Mouse (Mus musculus): ENCODE results near the gene Faap20. TPM values are rescaled to one million over a fixed set of nuclear protein-coding genes. Genes with fewer than 3 reads are reported as not detected.
"Not testable (repeated sequence)": the region's sequence is repeated elsewhere in the genome, so short reads cannot be mapped to it uniquely, and the experiment has no call there.

The Faap20 gene
- polyA plus RNA-seq, 1 experiment, result 0.51 TPM

DNA sequence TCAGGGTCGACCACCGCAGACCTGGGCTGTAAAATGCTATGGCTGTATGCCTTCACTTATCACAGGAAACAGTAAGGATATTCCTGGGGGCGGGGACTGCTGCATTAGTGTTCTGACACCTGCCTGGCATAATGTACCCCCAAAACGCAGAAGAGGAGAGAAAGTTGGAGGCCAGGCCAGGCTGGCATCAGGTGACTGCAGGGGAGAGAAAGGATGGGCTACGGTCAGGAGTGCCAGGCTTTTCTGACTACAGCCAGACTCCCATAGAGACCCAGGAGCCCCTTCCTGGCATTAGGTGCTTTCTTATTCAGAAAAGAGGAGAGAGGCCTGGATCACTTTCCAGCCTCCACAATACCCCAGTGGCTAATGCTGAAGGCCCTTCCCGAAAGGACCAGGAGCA lies 10.1 kb upstream of the Faap20 start:
- no peak overlapping the region for H3K4me3 ChIP-seq (replicated peaks)
- no peaks in the 10 kb centered on the region for H3K36me3 ChIP-seq (ENCODE audit: control insufficient read depth)
- no peaks in the 10 kb centered on the region for H3K9me3 ChIP-seq (ENCODE audit: control insufficient read depth, low read length)
- H3K27me3 ChIP-seq (ENCODE audit: control insufficient read depth), result no peaks in the 10 kb centered on the region; the same call in 1 of the 2 replicates
- no peaks in the 10 kb centered on the region; the same call in 1 of the 2 replicates for H3K4me1 ChIP-seq (ENCODE audit: control insufficient read depth)
- TF ChIP-seq GATA1 (IDR thresholded peaks at IDR 0.05; ENCODE audit: low read length), result no peak
- TF ChIP-seq TAL1 (IDR thresholded peaks at IDR 0.05; ENCODE audit: low read length), result no peak

DNA sequence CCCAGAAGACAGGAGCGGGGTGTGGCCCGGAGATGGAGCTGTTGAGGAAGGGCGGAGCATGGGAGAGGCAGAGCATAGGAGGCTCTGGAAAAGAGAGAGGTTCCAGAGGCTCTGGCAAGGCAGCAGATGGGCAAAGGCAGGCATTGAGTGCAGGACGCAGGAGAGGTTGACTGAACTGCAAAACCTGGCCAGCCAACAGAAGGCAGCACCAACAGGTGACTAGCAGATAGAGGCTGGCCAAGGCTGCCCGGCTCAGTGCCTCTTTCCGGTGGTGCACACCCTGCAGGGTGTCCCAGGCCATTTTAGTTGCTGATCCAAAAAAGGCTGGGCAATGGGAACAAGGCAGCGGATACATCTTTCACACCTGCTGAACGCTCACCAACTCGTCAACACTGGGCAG lies 7.8 kb upstream of the Faap20 start:
- H3K9me3 ChIP-seq (ENCODE audit: control insufficient read depth, low read length), result no peaks in the 10 kb centered on the region
- TF ChIP-seq GATA1 (IDR thresholded peaks at IDR 0.05; ENCODE audit: low read length) (no peak), TAL1 (IDR thresholded peaks at IDR 0.05; ENCODE audit: low read length) (no peak)
- no peaks in the 10 kb centered on the region for H3K4me1 ChIP-seq (ENCODE audit: control insufficient read depth)
- no peak overlapping the region for H3K4me3 ChIP-seq (replicated peaks)
- no peaks in the 10 kb centered on the region for H3K36me3 ChIP-seq (ENCODE audit: control insufficient read depth)
- H3K27me3 ChIP-seq (ENCODE audit: control insufficient read depth), result no peaks in the 10 kb centered on the region; the same call in 1 of the 2 replicates

DNA sequence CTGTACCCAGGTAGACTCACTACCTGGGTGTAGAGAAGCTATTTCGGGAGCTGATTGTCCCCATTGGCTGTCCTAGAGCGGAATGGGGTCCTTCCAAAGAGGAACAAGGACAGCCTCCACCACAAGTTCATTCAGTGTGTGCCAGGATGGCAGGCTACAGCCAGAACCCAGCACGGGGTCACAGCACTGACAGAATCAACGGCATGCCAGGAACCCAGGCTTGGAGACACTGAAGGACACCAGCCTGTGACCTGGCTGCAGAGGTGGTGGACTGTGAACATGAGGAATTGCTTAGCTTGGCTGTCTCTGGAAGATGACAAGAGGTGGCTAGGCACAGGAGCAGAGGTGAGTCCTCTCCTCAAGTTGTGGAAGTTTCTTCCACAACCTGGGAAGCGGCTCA lies 7.3 kb upstream of the Faap20 start:
- Histone ChIP-seq H3K4me1 (ENCODE audit: control insufficient read depth) (no peaks in the 10 kb centered on the region), H3K4me3 (replicated peaks) (no peak overlapping the region), H3K36me3 (ENCODE audit: control insufficient read depth) (no peaks in the 10 kb centered on the region), H3K27me3 (ENCODE audit: control insufficient read depth) (no peaks in the 10 kb centered on the region), H3K9me3 (ENCODE audit: control insufficient read depth, low read length) (no peaks in the 10 kb centered on the region)
- TF ChIP-seq TAL1 (IDR thresholded peaks at IDR 0.05; ENCODE audit: low read length) (no peak), GATA1 (IDR thresholded peaks at IDR 0.05; ENCODE audit: low read length) (no peak)

DNA sequence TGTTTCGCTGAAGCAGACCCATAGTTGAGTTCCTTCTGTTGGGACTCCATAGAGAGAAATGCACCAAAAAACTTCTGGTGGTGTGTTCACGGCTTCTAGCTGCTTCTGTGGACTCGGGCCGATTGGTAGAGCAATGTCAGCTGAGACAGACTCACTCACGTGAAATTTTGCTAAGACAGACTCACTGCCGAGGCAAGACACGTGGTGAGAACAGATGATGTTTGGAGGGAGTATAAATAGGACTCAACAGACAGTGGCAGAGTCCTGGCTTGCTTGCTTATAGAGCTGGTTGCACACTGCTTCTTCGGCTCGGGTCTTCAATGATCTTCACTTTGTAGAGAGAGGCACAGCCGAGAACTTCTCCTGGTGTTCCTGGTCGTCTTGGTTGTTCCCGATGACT lies 6.4 kb upstream of the Faap20 start:
- H3K27me3 ChIP-seq (ENCODE audit: control insufficient read depth), result no peaks in the 10 kb centered on the region
- no peak for TF ChIP-seq TAL1 (IDR thresholded peaks at IDR 0.05; ENCODE audit: low read length)
- TF ChIP-seq GATA1 (IDR thresholded peaks at IDR 0.05; ENCODE audit: low read length), result no peak
- H3K4me3 ChIP-seq (replicated peaks), result no peak overlapping the region
- H3K4me1 ChIP-seq (ENCODE audit: control insufficient read depth), result no peaks in the 10 kb centered on the region
- no peaks in the 10 kb centered on the region for H3K9me3 ChIP-seq (ENCODE audit: control insufficient read depth, low read length)
- H3K36me3 ChIP-seq (ENCODE audit: control insufficient read depth), result no peaks in the 10 kb centered on the region

DNA sequence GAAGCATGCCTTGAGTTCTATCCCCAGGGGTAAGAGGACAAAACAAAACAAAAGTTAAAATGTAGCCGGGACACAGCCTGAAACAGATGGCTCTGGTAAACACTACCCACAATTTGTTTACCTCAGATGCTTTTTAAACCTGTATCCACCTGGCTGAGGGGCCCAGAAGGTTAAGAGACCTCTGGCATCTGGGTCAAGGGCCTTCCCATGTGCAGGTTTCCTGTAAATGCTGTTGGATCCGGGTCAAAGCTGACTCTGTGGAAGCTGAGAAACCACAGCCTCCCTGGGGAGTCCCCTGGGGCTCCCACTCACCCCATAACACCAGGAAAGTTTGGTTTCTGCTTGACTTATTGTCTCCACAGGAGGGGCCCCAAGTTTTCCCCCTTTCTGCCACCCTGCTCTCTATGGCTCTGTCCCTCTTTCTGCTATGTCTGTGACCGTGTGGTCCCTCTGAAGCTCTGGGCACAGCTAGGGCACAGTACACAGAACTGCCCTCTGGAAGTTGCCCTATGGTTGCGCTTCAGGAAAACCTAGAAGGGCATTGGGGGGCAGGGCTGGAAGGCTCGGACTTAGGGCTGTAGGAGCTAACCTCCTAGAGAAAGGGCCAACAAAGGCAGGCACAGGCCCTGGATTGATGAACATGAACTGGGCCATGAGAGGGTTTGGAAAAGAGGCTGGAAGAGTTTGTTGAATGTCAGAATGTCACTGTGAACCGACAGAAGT lies 3.7 kb upstream of the Faap20 start:
- H3K4me1 ChIP-seq (ENCODE audit: control insufficient read depth), result peaks cover 22% of the 10 kb centered on the region
- H3K27me3 ChIP-seq (ENCODE audit: control insufficient read depth), result no peaks in the 10 kb centered on the region
- no peaks in the 10 kb centered on the region for H3K36me3 ChIP-seq (ENCODE audit: control insufficient read depth)
- H3K9me3 ChIP-seq (ENCODE audit: control insufficient read depth, low read length), result no peaks in the 10 kb centered on the region
- no peak for TF ChIP-seq TAL1 (IDR thresholded peaks at IDR 0.05; ENCODE audit: low read length)
- TF ChIP-seq GATA1 (IDR thresholded peaks at IDR 0.05; ENCODE audit: low read length), result no peak
- no peak overlapping the region for H3K4me3 ChIP-seq (replicated peaks)

DNA sequence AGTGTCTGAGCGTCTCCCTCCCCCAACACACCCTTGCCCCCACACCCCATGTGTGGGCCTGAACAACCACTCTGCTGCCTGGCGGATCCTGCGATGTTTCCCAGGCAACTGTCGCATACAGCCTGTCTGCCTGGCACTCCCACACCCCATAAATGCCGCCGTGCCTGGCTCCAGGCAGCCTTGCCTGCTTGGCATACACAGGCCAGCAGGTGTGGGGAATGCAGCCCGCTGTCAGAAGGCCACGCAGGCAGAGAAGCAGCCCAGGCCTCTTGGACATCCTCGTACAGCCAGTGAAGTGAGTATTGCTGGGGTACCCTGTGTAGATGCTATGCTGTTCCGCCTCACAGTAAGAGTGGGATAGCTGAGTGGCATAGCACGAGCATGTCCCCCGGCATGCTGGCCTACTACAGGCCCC lies 2.9 kb upstream of the Faap20 start:
- no peaks in the 10 kb centered on the region for H3K36me3 ChIP-seq (ENCODE audit: control insufficient read depth)
- H3K27me3 ChIP-seq (ENCODE audit: control insufficient read depth), result no peaks in the 10 kb centered on the region
- no peaks in the 10 kb centered on the region for H3K9me3 ChIP-seq (ENCODE audit: control insufficient read depth, low read length)
- TF ChIP-seq TAL1 (IDR thresholded peaks at IDR 0.05; ENCODE audit: low read length) (no peak), GATA1 (IDR thresholded peaks at IDR 0.05; ENCODE audit: low read length) (no peak)
- H3K4me3 ChIP-seq (replicated peaks), result no peak overlapping the region
- H3K4me1 ChIP-seq (ENCODE audit: control insufficient read depth), result peaks cover 22% of the 10 kb centered on the region

DNA sequence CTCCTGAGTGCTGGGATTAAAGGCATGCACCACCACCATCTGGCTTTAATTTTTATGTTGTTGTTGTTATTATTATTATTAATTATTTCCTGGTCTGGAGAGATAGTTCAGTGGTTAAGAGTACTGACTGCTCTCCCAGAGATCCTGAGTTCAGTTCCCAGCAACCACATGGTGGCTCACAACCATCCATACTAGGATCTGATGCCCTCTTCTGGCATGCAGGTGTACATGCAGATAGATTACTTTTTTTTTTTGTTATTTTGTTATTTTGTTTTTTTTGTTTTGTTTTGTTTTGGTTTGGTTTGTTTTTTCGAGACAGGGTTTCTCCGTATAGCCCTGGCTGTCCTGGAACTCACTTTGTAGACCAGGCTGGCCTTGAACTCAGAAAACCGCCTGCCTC lies 1.5 kb upstream of the Faap20 start:
- not testable (repeated sequence) for H3K4me3 ChIP-seq (replicated peaks); H3K9me3 ChIP-seq (ENCODE audit: control insufficient read depth, low read length); H3K36me3 ChIP-seq (ENCODE audit: control insufficient read depth); H3K27me3 ChIP-seq (ENCODE audit: control insufficient read depth)
- H3K4me1 ChIP-seq (ENCODE audit: control insufficient read depth), result peaks cover 22% of the 10 kb centered on the region

DNA sequence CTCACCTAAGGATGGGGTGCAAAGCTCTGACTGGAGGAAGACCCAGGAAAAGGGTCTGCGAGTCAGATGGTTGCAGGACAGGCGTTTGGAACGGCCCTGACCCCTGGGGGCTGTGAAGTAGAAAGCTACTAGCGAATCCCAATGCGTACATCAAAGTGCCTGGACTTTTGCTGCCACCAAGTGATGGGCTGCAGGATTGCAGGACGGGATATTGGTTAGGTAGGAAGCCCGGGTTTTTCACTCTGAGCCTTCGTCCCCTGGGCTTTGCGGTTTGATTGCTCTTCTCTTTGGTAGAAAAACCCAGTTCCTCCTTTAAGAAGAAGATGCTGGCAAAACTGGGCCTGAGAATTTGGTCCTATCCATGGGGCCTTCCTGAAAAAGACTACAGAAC lies 350 bp upstream of the Faap20 start:
- H3K4me3 ChIP-seq (replicated peaks), result peak overlapping the region; percentile 72
- no peaks in the 10 kb centered on the region; the same call in 1 of the 2 replicates for H3K36me3 ChIP-seq (ENCODE audit: control insufficient read depth)
- no peaks in the 10 kb centered on the region for H3K27me3 ChIP-seq (ENCODE audit: control insufficient read depth)
- no peaks in the 10 kb centered on the region for H3K9me3 ChIP-seq (ENCODE audit: control insufficient read depth, low read length)
- no peak for TF ChIP-seq GATA1 (IDR thresholded peaks at IDR 0.05; ENCODE audit: low read length)
- TF ChIP-seq TAL1 (IDR thresholded peaks at IDR 0.05; ENCODE audit: low read length), result no peak
- peaks cover 22% of the 10 kb centered on the region for H3K4me1 ChIP-seq (ENCODE audit: control insufficient read depth)

DNA sequence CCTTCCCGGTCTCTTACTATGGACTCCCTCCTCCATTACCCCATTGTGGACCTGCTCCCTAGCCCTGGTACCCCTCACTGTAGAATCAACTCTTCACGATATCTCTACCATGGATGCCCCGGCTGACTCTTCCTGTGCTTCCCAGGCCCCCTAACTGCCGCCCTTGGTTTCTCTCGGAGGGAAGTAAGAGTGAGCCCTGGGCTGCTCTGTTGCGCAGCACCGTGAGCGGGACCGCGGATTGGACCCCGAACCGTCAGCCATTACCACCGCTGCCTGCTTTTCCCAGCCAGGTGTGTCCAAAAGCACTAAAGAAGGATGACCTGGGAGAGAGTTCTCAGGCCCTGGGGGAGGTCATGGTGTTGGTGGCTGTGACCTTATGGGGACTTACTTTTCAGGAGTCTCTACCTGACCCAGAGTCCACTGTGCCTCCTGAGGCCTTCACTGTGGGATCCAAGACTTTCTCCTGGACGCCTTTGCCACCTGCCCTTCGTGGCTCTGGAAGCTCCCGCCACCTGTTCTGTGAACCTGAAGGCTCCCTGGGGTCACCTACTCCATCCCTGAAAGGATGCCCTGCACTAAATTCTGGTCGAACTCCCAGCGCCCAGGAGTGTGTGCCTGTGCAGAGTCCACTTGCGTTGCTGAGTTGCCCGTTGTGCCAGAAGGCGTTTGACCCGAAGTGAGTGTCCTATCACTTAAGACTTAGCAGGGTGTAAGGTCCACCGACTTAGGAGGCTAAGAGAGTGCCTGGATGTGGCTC lies 937 bp downstream of the Faap20 start:
- Histone ChIP-seq H3K36me3 (ENCODE audit: control insufficient read depth) (no peaks in the 10 kb centered on the region; the same call in 1 of the 2 replicates), H3K27me3 (ENCODE audit: control insufficient read depth) (no peaks in the 10 kb centered on the region), H3K4me3 (replicated peaks) (peak overlapping the region; percentile 72), H3K4me1 (ENCODE audit: control insufficient read depth) (peaks cover 22% of the 10 kb centered on the region), H3K9me3 (ENCODE audit: control insufficient read depth, low read length) (no peaks in the 10 kb centered on the region)
- no peak for TF ChIP-seq TAL1 (IDR thresholded peaks at IDR 0.05; ENCODE audit: low read length)
